Mouse (Mus musculus) ovary, postnatal 36 days (tissue): ENCODE measurements around the gene Gm47841.

Experiments used
- DNase-seq: peaks from one replicate; pipeline ENCODE4 v3.0.0; 2022; ENCODE audit warnings: low spot score, mixed read lengths

Gene Gm47841

GRCm38 (mm10) chr15:101074067-101074466 lies 26.9 kb upstream of the Gm47841 start:
- no peak for DNase-seq

- no peak for DNase-seq
These were observed 25.5 kb upstream of the Gm47841 start for GRCm38 (mm10) chr15:101072736-101073135.

GRCm38 (mm10) chr15:101070762-101071161 lies 23.6 kb upstream of the Gm47841 start:
- no peak for DNase-seq

- no peak for DNase-seq
These were observed 22.5 kb upstream of the Gm47841 start for GRCm38 (mm10) chr15:101069641-101070190.

- no peak for DNase-seq
These were observed 21.5 kb upstream of the Gm47841 start for GRCm38 (mm10) chr15:101068671-101069070.

GRCm38 (mm10) chr15:101068029-101068428 lies 20.8 kb upstream of the Gm47841 start:
- no peak for DNase-seq

- DNase-seq: no peak
These were observed 19.9 kb upstream of the Gm47841 start for GRCm38 (mm10) chr15:101066920-101067696.

- no peak for DNase-seq
These were observed 19.2 kb upstream of the Gm47841 start for GRCm38 (mm10) chr15:101066364-101066847.

GRCm38 (mm10) chr15:101065069-101065468 lies 17.9 kb upstream of the Gm47841 start:
- DNase-seq: no peak

GRCm38 (mm10) chr15:101060280-101060852 lies 13.2 kb upstream of the Gm47841 start:
- no peak for DNase-seq

- no peak for DNase-seq
These were observed 12.5 kb upstream of the Gm47841 start for GRCm38 (mm10) chr15:101059570-101060279.

- DNase-seq: no peak
These were observed 9.0 kb upstream of the Gm47841 start for GRCm38 (mm10) chr15:101056225-101056624.

- no peak for DNase-seq
These were observed 7.3 kb upstream of the Gm47841 start for GRCm38 (mm10) chr15:101054541-101054940.

- no peak for DNase-seq
These were observed 6.7 kb upstream of the Gm47841 start for GRCm38 (mm10) chr15:101053832-101054459.

GRCm38 (mm10) chr15:101052560-101053501 lies 5.6 kb upstream of the Gm47841 start:
- no peak for DNase-seq

GRCm38 (mm10) chr15:101051869-101052268 lies 4.7 kb upstream of the Gm47841 start:
- DNase-seq: no peak

GRCm38 (mm10) chr15:101048338-101048896 lies 1.2 kb upstream of the Gm47841 start:
- no peak for DNase-seq

GRCm38 (mm10) chr15:101046527-101047193 lies 537 bp downstream of the Gm47841 start:
- peak; percentile 56 for DNase-seq

- no peak for DNase-seq
These were observed 1.1 kb downstream of the Gm47841 start for GRCm38 (mm10) chr15:101046039-101046526.

- DNase-seq: no peak
These were observed 2.7 kb downstream of the Gm47841 start for GRCm38 (mm10) chr15:101044531-101044930.
